Mouse (Mus musculus): ENCODE data around the gene Phactr4.

DNA sequence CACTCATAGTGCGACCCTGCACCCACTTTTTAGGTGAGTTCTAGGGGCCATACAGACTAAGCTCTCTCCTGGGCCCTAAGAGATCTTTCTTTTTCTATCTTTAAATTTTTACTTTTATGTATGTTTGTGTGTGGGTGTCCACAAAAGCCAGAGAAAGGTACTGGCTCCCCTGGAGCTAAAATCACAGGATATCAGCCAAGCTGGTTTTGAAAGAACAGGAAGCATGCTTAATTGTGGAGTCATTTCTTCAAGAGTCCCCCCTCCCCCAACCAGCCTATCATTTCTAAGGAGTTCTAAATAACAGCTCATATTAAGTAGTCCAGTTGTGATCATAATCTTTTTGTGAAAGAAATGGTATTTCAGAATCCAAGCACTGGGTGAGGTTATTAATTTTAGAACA lies 48.5 kb downstream of the Phactr4 start:
- TF ChIP-seq CTCF (IDR thresholded peaks at IDR 0.05; ENCODE audit: insufficient read depth, low read length) = no peak
- TF ChIP-seq POLR2A (IDR thresholded peaks at IDR 0.05; ENCODE audit: borderline replicate concordance, extremely low read depth, low read depth, low read length) = no peak

Data from lung, adult 2 months (tissue).